Mouse (Mus musculus) testis, adult 2 months (tissue): ENCODE results near the gene Stard13. TPM values are rescaled to one million over a fixed set of nuclear protein-coding genes. Genes with fewer than 3 reads are reported as not detected.

Source experiments
- H3K27ac ChIP-seq: fragments of 200-500 bp; 2 replicates; pipeline ENCODE4 v1.5.1; 2012; ENCODE audit warnings: low read depth, low read length; ENCODE audit not compliant: control insufficient read depth, insufficient read depth
- H3K27me3 ChIP-seq: fragments of 200-500 bp; 2 replicates; pipeline ENCODE4 v1.6.1; 2012; ENCODE audit warnings: mild to moderate bottlenecking, low read length, moderate library complexity; ENCODE audit not compliant: control insufficient read depth, insufficient read depth
- H3K36me3 ChIP-seq: fragments of 200-500 bp; 2 replicates; pipeline ENCODE4 v1.6.1; 2012; ENCODE audit warnings: mild to moderate bottlenecking, low read length; ENCODE audit not compliant: control insufficient read depth, insufficient read depth
- H3K4me1 ChIP-seq: fragments of 200-500 bp; 2 replicates; pipeline ENCODE4 v1.6.1; 2012; ENCODE audit warnings: low read length; ENCODE audit not compliant: control insufficient read depth, insufficient read depth
- H3K4me3 ChIP-seq: fragments of 200-500 bp; 2 replicates; pipeline ENCODE4 v1.5.1; 2012; ENCODE audit warnings: low read depth, mild to moderate bottlenecking, low read length, moderate library complexity, mixed read lengths; ENCODE audit not compliant: control insufficient read depth
- CTCF ChIP-seq: fragments of 200-500 bp; IDR thresholded peaks from 2 replicates; pipeline ENCODE4 v1.5.1; 2012; ENCODE audit warnings: low read depth, mild to moderate bottlenecking, inconsistent platforms, low read length, moderate library complexity; ENCODE audit not compliant: control insufficient read depth, insufficient read depth, insufficient replicate concordance
- POLR2A ChIP-seq: fragments of 200-500 bp; IDR thresholded peaks from 2 replicates; pipeline ENCODE4 v1.6.1; 2012; ENCODE audit warnings: low read depth, mild to moderate bottlenecking, inconsistent platforms, low read length, moderate library complexity; ENCODE audit not compliant: control insufficient read depth
- polyA plus RNA-seq: library from polyadenylated mRNA; depleted of rRNA; stranded (reverse); fragments of >200 nt; gene quantifications from 2 replicates; pipeline ENCODE4 v1.2.3, GENCODE M21; 2012

The Stard13 gene
- polyA plus RNA-seq, 1 experiment = 3.3 TPM

- H3K27ac ChIP-seq = no peak overlapping the region
These were observed 162.2 kb downstream of the Stard13 start for GRCm38 (mm10) chr5:151071430-151071829.

GRCm38 (mm10) chr5:151070896-151071295 lies 162.7 kb downstream of the Stard13 start:
- no peak for TF ChIP-seq CTCF
- no peak for TF ChIP-seq POLR2A
- Histone ChIP-seq H3K36me3 (no peaks in the 10 kb centered on the region), H3K27ac (no peak overlapping the region)

More at GRCm38 (mm10) chr5:151071430-151071829, 162.2 kb downstream of the Stard13 start:
- TF ChIP-seq POLR2A = no peak
- TF ChIP-seq CTCF = no peak
- no peaks in the 10 kb centered on the region for H3K27me3 ChIP-seq
- H3K4me3 ChIP-seq = no peak overlapping the region
- H3K36me3 ChIP-seq = no peaks in the 10 kb centered on the region
- H3K4me1 ChIP-seq = no peaks in the 10 kb centered on the region

GRCm38 (mm10) chr5:151069569-151069968 lies 164.1 kb downstream of the Stard13 start:
- Histone ChIP-seq H3K4me1 (no peaks in the 10 kb centered on the region), H3K27me3 (no peaks in the 10 kb centered on the region), H3K27ac (no peak overlapping the region), H3K36me3 (no peaks in the 10 kb centered on the region), H3K4me3 (no peak overlapping the region)
- TF ChIP-seq POLR2A = no peak
- TF ChIP-seq CTCF = no peak

More at GRCm38 (mm10) chr5:151070896-151071295, 162.7 kb downstream of the Stard13 start:
- H3K4me1 ChIP-seq = no peaks in the 10 kb centered on the region
- no peaks in the 10 kb centered on the region for H3K27me3 ChIP-seq
- no peak overlapping the region for H3K4me3 ChIP-seq

DNA sequence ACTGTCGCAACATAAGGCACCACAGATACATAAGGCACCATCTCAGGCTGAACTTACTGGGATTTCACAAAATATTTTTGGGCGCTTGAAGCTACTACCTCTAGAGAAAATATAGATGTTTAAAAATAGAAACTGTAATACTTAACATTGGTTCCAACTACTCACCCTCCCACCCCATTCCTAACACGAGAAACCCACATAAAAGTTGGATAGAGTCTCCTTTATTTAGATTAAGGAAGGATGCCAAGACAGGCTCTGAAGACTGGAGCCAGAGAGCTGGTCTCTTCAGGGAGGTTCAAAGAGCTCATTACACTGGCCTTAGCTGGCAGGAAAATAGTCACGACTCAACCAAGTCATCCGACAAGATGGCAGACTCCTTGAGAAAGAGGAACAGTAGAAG lies 167.6 kb downstream of the Stard13 start:
- Histone ChIP-seq H3K4me3 (no peak overlapping the region), H3K27ac (no peak overlapping the region)

DNA sequence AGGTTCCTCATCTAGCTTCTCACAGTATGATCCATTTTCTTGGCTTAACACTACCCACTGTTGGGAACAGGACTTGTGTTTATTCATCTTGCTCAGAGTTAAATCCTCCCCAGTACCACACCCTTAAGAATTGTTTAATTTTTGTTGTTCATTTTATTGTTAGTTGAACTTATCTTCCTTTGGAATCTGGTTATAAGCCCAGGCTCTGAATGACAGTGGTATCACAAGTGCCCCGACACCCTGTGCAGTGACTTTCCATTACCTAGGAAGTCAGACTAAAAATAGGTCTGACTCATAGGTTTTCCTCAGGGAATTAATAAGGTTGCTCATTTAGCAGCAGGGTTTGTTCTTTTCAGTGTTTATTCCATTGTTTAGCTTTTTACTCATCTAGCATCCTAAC lies 168.4 kb downstream of the Stard13 start:
- Histone ChIP-seq H3K4me1 (peaks cover 3% of the 10 kb centered on the region), H3K4me3 (no peak overlapping the region), H3K27me3 (no peaks in the 10 kb centered on the region), H3K27ac (no peak overlapping the region), H3K36me3 (no peaks in the 10 kb centered on the region)
- TF ChIP-seq POLR2A = no peak
- no peak for TF ChIP-seq CTCF

More for the DNA sequence above, 167.6 kb downstream of the Stard13 start:
- Histone ChIP-seq H3K4me1 (peaks cover 3% of the 10 kb centered on the region), H3K36me3 (no peaks in the 10 kb centered on the region), H3K27me3 (no peaks in the 10 kb centered on the region)
- TF ChIP-seq CTCF (no peak), POLR2A (no peak)

DNA sequence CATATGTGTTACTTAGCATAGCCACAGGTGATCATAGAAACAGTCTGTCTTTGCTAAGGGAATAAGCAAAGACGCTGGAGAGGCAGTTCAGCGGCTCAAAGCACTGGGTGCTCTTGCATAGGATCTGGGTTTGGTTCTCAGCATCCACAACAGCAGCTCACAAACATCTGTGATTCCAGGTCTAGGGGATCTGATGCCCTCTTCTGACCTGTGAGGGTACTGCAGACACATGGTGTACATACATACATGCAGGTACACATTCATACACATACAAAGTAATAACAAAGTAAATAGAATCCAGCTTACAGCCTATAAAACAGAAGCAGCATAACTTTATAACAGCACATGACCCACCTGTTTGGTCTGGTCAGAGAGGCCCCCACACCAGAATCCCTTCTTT lies 171.7 kb downstream of the Stard13 start:
- Histone ChIP-seq H3K36me3 (no peaks in the 10 kb centered on the region), H3K27me3 (no peaks in the 10 kb centered on the region), H3K27ac (no peak overlapping the region), H3K4me1 (peaks cover 3% of the 10 kb centered on the region), H3K4me3 (no peak overlapping the region)
- TF ChIP-seq POLR2A (no peak), CTCF (no peak)

DNA sequence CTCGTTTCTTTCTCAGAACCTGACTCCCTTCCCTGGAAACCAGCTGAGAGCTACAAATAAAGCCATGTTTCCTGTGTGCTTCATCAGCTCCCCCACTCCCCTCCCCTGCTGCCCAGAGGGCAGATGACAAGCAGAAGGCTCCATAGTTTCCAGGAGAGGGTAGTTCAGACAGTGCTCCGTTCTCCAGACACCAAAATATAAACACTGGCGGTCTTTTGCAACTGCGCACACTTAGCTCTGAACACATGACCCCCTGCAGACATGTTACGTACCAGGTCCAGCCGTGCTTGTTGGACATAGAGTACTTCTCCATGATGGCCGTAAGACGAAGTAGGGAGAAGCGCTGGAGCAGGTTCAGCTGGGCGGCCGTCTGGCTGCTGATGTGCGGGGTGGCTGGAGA lies 173.2 kb downstream of the Stard13 start:
- TF ChIP-seq CTCF (no peak), POLR2A (no peak)
- H3K36me3 ChIP-seq = no peaks in the 10 kb centered on the region
- H3K27ac ChIP-seq = no peak overlapping the region
- H3K4me1 ChIP-seq = peaks cover 3% of the 10 kb centered on the region
- no peaks in the 10 kb centered on the region for H3K27me3 ChIP-seq
- no peak overlapping the region for H3K4me3 ChIP-seq

- Histone ChIP-seq H3K4me3 (no peak overlapping the region), H3K36me3 (no peaks in the 10 kb centered on the region), H3K27ac (no peak overlapping the region), H3K4me1 (peaks cover 3% of the 10 kb centered on the region), H3K27me3 (no peaks in the 10 kb centered on the region)
- TF ChIP-seq CTCF = no peak
- TF ChIP-seq POLR2A = no peak
These were observed 173.9 kb downstream of the Stard13 start for GRCm38 (mm10) chr5:151059772-151060171.
